Mouse (Mus musculus) ES-CJ7 (cell line): ENCODE data around the gene Arf5.

ENCODE experiments used
- DNase-seq: peaks from one replicate; pipeline ENCODE4 v3.0.0; 2011; ENCODE audit warnings: low read depth, low spot score

Arf5 gene

DNA sequence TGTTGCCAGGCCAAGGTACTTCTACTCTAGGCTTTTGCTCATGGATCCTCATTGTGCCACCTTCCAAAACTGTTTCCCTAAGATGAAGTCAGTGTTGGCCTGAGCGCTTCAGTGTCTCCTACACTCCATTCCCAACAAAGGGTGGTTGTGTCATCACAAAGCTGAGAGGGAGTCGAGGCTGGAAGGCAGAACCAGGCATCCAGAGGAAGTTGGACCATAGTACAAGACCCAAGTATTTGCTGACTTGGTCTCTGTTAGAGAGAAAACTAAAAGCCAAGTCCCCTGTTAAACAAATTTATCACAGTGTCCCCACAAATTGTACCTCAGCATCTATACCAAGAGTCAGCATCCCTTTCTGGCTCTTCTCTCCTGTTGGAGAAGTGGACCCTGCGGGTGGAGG, 4.9 kb downstream of the Arf5 start, which contains the start of gene Gcc1:
TSS of gene Gcc1 (minus strand) at position 101 of the 400 bp plus-strand sequence.
- no peak for DNase-seq

GRCm38 (mm10) chr6:28429870-28430269, 6.5 kb downstream of the Arf5 start:
- DNase-seq = no peak

GRCm38 (mm10) chr6:28430795-28431537, 7.6 kb downstream of the Arf5 start:
- peak; percentile 36 for DNase-seq

DNA sequence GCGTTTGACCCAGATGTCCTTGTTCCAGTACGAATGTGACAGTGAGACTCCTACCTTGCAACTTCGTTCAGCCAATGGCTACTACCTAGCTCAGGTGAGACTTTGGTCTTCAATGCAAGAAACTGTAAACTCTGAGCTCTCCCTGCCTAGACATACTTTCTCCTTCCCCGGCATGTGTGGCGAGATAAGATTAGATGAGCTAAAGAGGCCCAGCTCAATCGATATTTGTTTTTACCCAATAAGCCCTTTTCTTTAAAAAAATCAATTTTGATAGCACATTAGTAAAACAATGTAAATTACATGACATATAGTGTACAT, 8.1 kb downstream of the Arf5 start:
- no peak for DNase-seq

- no peak for DNase-seq
Measured at GRCm38 (mm10) chr6:28447937-28448336, 24.6 kb downstream of the Arf5 start.

DNA sequence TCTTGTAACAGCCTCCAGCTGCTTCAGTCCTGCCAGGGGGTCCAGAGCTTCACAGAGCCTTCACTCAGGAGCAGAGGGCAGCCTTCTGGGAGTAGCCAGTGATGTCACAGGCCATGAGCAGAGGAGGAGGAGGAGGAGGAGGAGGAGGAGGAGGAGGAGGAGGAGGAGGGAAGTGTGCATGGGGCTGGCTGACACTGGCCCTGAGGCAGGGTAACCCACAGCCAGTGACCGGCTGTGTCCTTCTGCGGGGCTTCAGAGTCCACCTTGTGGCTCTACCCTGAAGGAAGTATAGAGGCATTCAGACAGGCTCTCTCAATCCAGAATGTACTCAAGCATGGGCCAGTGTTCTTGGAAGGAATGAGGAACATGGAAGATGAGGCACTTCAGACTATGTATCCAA, 25.9 kb downstream of the Arf5 start, which contains the start of gene Pax4:
TSS of gene Pax4 (minus strand) at position 101 of the 400 bp plus-strand sequence.
- DNase-seq = no peak

- peak; percentile 24 for DNase-seq
Measured at GRCm38 (mm10) chr6:28450481-28450880, 27.1 kb downstream of the Arf5 start.

- DNase-seq = no peak
Measured at GRCm38 (mm10) chr6:28450977-28451376, 27.6 kb downstream of the Arf5 start.

DNA sequence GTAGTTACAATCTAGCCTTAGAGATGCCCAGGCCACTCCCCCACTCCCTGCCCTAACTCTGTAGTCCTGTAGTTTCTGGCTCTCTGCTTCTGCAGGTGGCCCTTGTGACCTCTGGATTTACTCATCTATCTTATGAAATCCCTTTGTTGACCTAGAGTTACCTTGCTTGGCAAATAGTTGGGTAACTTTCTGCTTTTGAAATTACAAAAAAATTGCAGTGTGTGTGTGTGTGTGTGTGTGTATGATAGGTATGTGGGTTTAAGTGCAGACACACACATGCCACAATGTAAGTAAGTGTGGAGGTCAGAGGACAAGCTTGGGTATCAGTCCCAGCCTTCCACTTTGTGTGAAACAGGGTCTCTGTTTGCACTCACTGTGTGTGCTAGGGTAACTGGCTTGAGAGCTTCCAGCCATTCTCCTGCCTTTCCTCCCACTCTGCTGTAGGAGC, 35.9 kb downstream of the Arf5 start:
- no peak for DNase-seq

- DNase-seq = no peak
Measured at GRCm38 (mm10) chr6:28460534-28460933, 37.2 kb downstream of the Arf5 start.

DNA sequence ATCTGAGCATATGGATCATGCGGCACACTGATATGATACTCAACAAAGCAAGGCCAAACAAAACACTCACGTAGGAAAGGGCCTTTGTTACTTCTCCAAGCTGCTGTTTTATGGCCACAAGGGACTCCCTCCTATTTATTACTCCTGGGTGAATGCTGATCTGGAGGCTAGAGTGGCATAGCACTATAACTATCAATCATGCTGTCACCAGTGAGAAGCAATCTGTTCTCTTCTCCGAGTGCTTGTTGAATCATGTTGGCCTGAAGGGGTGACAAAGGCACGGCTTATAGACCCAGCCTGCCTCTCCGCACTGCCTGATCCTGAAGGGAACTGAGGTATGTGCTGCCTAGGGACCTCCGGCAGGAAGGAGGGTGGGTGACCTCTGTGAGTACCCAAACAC, 41.3 kb downstream of the Arf5 start:
- DNase-seq = no peak

GRCm38 (mm10) chr6:28470017-28470602, 46.8 kb downstream of the Arf5 start:
- no peak for DNase-seq

DNA sequence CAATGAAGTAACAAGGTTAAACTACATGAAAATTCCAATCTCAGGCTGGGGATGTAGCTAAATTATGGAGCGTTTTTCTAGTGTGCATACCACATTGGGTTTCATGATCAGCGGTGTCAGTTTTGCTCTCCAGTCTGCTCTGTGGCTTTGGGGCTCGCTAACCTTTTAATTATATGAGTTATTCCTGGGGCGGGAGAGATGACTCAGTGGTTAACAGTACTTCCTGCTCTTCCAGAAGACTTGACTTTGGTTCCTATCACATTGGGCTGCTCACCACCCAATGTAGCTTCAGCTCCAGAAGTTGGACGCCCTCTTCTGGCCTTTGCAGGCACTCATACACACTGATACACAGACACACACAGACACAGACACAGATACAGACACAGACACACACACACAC, 47.3 kb downstream of the Arf5 start:
- no peak for DNase-seq

GRCm38 (mm10) chr6:28471284-28472035, 48.1 kb downstream of the Arf5 start:
- DNase-seq = no peak

- DNase-seq = no peak
Measured at GRCm38 (mm10) chr6:28474211-28474610, 50.9 kb downstream of the Arf5 start.

DNA sequence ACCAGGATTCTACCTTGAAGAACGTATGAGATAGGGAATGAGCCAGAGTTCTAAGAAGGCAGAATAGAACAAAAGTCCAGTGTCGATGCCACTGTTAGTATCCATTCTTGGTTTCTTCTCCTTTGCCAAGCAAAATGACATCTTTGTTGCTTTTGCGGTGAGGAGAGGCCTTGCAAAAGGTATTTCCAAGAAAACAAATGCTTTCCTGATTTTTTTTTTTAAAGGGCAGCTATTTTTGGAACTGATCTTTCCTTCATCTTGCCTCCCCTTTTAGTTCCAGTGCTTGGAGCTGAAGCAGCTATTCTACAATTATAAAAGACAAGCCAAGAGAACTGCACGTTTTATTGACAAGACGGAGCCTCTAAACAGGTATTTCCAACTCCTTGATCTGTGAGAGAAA, 51.5 kb downstream of the Arf5 start, which contains the start of gene Snd1:
TSS of gene Snd1 (plus strand) at position 301 of the 400 bp plus-strand sequence.
- DNase-seq = no peak
